Mouse (Mus musculus) midbrain, embryonic 13.5 days (tissue): ENCODE results near the gene Cemip. TPM values are rescaled to one million over a fixed set of nuclear protein-coding genes. Genes with fewer than 3 reads are reported as not detected.

Source experiments
- ATAC-seq: fragments of 200-750 bp; cut with Nextera tagmentation; 2 replicates; pipeline ENCODE4 v1.8.0; 2017; ENCODE audit warnings: mild to moderate bottlenecking, moderate TSS enrichment, moderate library complexity
- H3K27ac ChIP-seq: fragments of 300-500 bp; sonication (generic); 2 replicates; pipeline ENCODE4 v1.5.1; 2015; ENCODE audit warnings: inconsistent platforms, mild to moderate bottlenecking, moderate library complexity
- H3K27me3 ChIP-seq: fragments of 300-500 bp; sonication (generic); 2 replicates; pipeline ENCODE4 v1.6.1; 2015; ENCODE audit warnings: mild to moderate bottlenecking, inconsistent platforms
- H3K36me3 ChIP-seq: fragments of 300-500 bp; sonication (generic); 2 replicates; pipeline ENCODE4 v1.6.1; 2015; ENCODE audit warnings: mild to moderate bottlenecking, inconsistent platforms
- H3K4me1 ChIP-seq: fragments of 300-500 bp; sonication (generic); replicated peaks from 2 replicates; pipeline ENCODE4 v1.6.1; 2015; ENCODE audit warnings: inconsistent platforms
- H3K4me2 ChIP-seq: fragments of 300-500 bp; sonication (generic); replicated peaks from 2 replicates; pipeline ENCODE4 v1.6.1; 2015; ENCODE audit warnings: moderate library complexity, mild to moderate bottlenecking, inconsistent platforms
- H3K4me3 ChIP-seq: fragments of 300-500 bp; sonication (generic); replicated peaks from 2 replicates; pipeline ENCODE4 v1.5.1; 2015; ENCODE audit warnings: mild to moderate bottlenecking, inconsistent platforms
- H3K9ac ChIP-seq: fragments of 300-500 bp; sonication (generic); replicated peaks from 2 replicates; pipeline ENCODE4 v1.6.1; 2015; ENCODE audit warnings: mild to moderate bottlenecking, inconsistent platforms
- H3K9me3 ChIP-seq: fragments of 300-500 bp; sonication (generic); 2 replicates; pipeline ENCODE4 v1.6.1; 2016; ENCODE audit warnings: mild to moderate bottlenecking, inconsistent platforms
- WGBS: fragments of 180-500 bp; shearing (Covaris S2); methylation state at CpG from one replicate; pipeline ENCODE4 v1.1.7; 2015; 5-methylcytosine and 5-hydroxymethylcytosine counted together
- polyA plus RNA-seq: library from polyadenylated mRNA; unstranded; fragments of >200 nt; fragmentation: Nextera tagmentation; extraction: Ambion mirVana; gene quantifications from 2 replicates; pipeline ENCODE4 v1.2.1, GENCODE M21; 2015

Gene Cemip
- polyA plus RNA-seq, 1 experiment from 2014 or later = 0.16 TPM

DNA sequence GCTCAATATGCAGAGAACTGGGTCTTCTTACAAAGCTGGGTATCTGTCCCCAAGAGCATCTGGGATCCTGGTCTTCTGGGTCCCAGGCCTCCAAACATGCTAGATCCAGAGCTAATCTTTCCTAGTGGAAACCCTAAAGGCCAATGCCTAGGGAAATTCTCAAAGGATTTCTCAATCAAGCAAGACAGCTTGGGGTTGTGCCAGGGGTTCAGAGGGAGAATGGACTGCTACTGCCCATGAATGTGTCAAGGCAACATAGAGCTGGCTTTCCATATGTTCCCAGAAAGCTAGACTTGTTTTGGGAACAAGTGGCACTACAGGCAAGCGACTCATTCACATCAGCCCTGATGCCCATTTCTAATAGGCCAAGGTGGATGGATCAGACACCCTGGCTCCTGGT is 107.9 kb downstream of the Cemip start:
- H3K36me3 ChIP-seq = no peaks in the 10 kb centered on the region

DNA sequence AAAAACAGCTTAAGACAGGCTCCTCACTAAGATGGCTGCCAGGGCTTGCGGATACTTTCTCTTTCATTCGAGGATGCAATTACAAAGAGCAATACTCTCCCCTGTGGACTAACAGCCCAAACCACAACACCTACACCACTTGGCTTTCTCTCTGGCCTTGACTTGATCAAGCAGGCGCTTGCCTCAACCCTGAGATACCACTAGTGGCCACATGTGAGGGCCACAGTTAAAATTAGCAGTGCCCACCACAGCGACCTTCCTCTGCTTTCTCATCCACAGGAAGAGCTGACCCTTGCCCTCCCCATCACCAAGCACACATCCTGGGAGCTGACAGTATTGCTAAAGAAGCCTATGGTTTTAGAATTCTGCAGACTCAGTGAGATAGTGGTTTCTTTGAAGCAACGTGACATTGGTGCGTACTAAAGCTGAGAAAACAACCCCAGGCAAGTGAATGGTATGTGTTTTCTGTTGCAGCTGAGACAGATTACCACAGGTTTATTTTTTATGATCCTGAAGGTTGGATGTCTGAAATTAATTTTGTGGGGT is 109.8 kb downstream of the Cemip start:
- H3K4me3 ChIP-seq = no peak overlapping the region
- no peak for ATAC-seq
- no peaks in the 10 kb centered on the region for H3K36me3 ChIP-seq
- H3K27me3 ChIP-seq = no peaks in the 10 kb centered on the region
- no peak overlapping the region for H3K4me2 ChIP-seq
- H3K27ac ChIP-seq = no peak overlapping the region
- no peaks in the 10 kb centered on the region for H3K9me3 ChIP-seq
- H3K9ac ChIP-seq = no peak overlapping the region
- 82% methylated on average over 6 of the region's 6 CpGs for WGBS
- no peaks in the 10 kb centered on the region for H3K4me1 ChIP-seq

More for the DNA sequence above, 107.9 kb downstream of the Cemip start:
- H3K4me2 ChIP-seq = no peak overlapping the region
- no peaks in the 10 kb centered on the region for H3K4me1 ChIP-seq
- no peak overlapping the region for H3K9ac ChIP-seq
- no peak for ATAC-seq
- 87% methylated on average over 1 of the region's 1 CpGs for WGBS
- no peak overlapping the region for H3K4me3 ChIP-seq
- H3K27ac ChIP-seq = no peak overlapping the region
- H3K9me3 ChIP-seq = no peaks in the 10 kb centered on the region
- no peaks in the 10 kb centered on the region for H3K27me3 ChIP-seq

DNA sequence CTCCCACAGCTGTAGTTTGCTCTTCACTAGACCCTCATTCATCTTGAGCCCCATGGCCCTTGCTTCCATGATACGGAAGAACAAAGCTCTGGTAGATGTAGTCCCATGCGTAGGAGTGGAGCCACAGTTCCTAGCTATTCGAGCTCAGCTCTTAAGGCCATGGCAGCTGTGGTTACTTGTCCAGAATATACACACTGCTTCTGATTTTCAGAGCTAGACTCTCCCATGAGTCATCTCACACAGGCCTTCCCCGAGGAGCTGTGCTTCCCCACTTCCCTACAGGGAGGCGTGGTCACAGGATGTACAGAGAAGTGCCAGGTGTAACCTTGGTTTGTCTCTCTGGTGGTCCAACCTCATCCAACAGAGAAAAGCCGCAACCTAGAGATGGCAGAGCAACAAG is 111.0 kb downstream of the Cemip start:
- H3K9me3 ChIP-seq = no peaks in the 10 kb centered on the region
- H3K4me2 ChIP-seq = no peak overlapping the region
- WGBS = 89% methylated on average over 6 of the region's 6 CpGs
- H3K36me3 ChIP-seq = no peaks in the 10 kb centered on the region
- ATAC-seq = no peak
- no peak overlapping the region for H3K27ac ChIP-seq
- H3K4me3 ChIP-seq = no peak overlapping the region
- H3K4me1 ChIP-seq = no peaks in the 10 kb centered on the region
- H3K27me3 ChIP-seq = no peaks in the 10 kb centered on the region
- H3K9ac ChIP-seq = no peak overlapping the region

DNA sequence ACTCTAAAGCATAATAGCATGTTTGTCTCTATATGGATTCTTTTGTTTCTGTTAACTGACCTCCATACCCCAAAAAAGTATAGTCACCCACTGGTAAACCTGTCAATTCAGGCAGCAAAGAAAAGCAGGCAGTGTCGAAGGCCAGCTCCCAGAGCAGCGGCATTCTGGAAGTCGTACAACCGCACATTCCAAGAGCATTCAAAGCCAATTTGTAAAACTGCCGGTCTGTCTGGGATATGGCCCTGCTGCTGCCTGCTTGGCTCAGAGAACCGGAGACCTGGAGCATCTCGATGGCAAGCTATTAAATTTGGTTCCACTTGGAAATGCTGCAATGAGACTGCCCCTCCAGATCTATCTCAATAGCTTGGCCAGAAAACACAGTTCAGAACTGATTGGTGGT is 113.8 kb downstream of the Cemip start:
- no peak for ATAC-seq

DNA sequence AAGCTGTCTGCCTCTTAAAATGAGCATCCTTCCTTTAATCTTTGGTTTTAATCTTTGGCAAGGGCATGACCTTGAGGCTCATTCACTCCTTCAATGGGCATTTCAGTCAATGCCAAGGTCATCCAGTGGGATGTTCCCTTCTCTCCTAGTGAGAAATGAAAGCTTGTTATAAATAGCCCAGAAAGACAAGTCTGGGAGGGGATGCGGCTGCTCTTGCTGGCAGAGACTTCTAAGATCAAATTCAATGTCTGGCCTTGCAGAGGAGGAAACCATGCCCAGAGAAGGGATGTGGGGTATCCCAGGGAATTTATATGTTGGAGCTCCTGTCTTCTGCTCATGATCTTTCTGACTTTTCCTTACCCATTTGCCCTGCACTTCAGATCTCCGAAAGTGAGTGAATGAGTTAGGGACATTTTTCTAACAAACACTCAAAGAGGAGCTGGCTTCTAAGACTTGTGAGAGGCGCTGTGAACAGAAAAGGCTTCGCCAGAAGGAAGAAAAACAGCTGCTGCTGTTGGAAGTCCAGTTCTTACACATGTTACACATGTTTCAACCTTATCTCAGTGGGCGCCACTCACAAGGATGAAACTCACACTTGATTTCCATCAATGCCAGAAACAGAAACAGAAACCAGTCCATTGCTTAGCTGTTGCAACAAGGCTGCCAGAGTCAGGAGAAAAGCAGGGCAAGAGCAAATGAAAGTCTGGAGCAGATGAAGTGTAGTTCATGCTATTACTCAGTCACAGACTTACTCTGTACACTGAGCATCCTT is 120.1 kb downstream of the Cemip start:
- no peak overlapping the region for H3K4me2 ChIP-seq
- no peaks in the 10 kb centered on the region for H3K27me3 ChIP-seq
- H3K36me3 ChIP-seq = no peaks in the 10 kb centered on the region
- no peaks in the 10 kb centered on the region for H3K9me3 ChIP-seq
- ATAC-seq = no peak
- no peaks in the 10 kb centered on the region for H3K4me1 ChIP-seq
- H3K4me3 ChIP-seq = no peak overlapping the region
- WGBS = 88% methylated on average over 5 of the region's 5 CpGs
- H3K27ac ChIP-seq = no peak overlapping the region
- H3K9ac ChIP-seq = no peak overlapping the region

More for the DNA sequence above, 113.8 kb downstream of the Cemip start:
- WGBS = 83% methylated on average over 7 of the region's 7 CpGs
- Histone ChIP-seq H3K4me3 (no peak overlapping the region), H3K9me3 (no peaks in the 10 kb centered on the region), H3K36me3 (no peaks in the 10 kb centered on the region), H3K4me2 (no peak overlapping the region), H3K27ac (no peak overlapping the region), H3K4me1 (no peaks in the 10 kb centered on the region), H3K27me3 (no peaks in the 10 kb centered on the region), H3K9ac (no peak overlapping the region)

DNA sequence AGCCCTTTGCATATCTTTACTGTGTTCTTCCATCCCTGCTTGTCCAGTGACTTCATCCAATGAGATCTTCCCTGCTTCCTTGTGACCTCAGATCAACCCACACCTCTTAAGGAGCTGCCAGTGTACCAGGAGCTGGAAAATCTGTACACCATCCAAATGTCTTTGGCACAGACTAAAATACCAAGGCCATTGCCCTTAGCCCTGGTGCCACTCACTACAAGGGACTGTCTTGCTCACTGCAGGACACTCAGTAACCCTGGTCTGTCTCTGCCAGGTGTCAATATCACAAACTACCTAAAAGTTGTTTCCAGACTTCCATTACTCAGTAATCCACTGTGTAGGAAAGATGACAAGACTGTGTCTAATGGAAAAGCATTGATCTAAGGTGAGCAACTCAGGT is 121.1 kb downstream of the Cemip start:
- Histone ChIP-seq H3K36me3 (no peaks in the 10 kb centered on the region), H3K4me2 (no peak overlapping the region), H3K27ac (no peak overlapping the region), H3K27me3 (no peaks in the 10 kb centered on the region), H3K4me1 (no peaks in the 10 kb centered on the region), H3K9me3 (no peaks in the 10 kb centered on the region), H3K9ac (no peak overlapping the region), H3K4me3 (no peak overlapping the region)
- ATAC-seq = no peak

DNA sequence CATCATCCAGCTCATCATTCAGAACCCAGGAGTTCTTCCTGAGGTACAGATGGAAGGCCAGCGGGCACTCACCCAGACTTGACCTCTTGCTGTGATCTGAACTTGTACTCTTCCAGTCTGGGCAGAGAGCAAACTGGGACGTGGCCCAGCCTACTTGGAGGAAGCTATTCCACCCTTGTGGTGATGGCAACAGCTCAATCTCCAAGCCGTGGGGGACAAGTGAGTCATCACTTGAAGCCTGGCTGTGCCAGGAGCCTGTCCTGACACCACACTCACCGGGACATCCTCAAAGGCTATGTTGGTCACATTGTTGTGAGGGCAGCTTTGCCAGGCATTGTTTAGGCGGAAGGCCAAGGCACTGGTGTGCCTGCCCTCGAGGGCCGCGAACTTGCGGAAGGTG is 133.8 kb downstream of the Cemip start:
- no peak overlapping the region for H3K4me2 ChIP-seq
- H3K9ac ChIP-seq = no peak overlapping the region
- no peaks in the 10 kb centered on the region for H3K36me3 ChIP-seq
- no peak for ATAC-seq
- no peak overlapping the region for H3K27ac ChIP-seq
- H3K4me1 ChIP-seq = no peaks in the 10 kb centered on the region
- H3K9me3 ChIP-seq = no peaks in the 10 kb centered on the region
- 90% methylated on average over 9 of the region's 9 CpGs for WGBS
- no peak overlapping the region for H3K4me3 ChIP-seq
- no peaks in the 10 kb centered on the region for H3K27me3 ChIP-seq

DNA sequence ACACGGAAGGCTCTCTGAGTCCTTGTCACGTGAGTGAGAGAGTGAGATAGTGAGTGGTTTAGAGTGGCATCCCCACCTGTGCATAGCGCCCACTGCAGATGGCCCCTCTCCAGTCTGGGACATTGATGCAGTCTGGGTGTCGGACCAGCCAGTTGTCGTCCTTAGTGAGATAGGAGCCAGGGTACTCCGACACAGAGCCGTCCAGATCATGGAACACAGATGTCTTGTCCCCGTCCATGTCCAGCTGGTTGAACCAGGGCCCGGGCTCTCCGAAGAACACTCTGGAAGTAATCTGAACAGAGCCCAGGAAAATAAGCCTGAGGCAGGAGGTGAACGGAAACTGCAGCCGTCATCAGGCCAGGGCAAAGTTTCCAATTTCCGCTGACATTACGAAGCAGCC is 135.0 kb downstream of the Cemip start:
- ATAC-seq = no peak
- H3K27ac ChIP-seq = no peak overlapping the region
- H3K27me3 ChIP-seq = no peaks in the 10 kb centered on the region
- H3K9ac ChIP-seq = no peak overlapping the region
- H3K36me3 ChIP-seq = no peaks in the 10 kb centered on the region
- WGBS = 94% methylated on average over 14 of the region's 14 CpGs
- no peaks in the 10 kb centered on the region for H3K9me3 ChIP-seq
- H3K4me1 ChIP-seq = no peaks in the 10 kb centered on the region
- H3K4me2 ChIP-seq = no peak overlapping the region
- no peak overlapping the region for H3K4me3 ChIP-seq

DNA sequence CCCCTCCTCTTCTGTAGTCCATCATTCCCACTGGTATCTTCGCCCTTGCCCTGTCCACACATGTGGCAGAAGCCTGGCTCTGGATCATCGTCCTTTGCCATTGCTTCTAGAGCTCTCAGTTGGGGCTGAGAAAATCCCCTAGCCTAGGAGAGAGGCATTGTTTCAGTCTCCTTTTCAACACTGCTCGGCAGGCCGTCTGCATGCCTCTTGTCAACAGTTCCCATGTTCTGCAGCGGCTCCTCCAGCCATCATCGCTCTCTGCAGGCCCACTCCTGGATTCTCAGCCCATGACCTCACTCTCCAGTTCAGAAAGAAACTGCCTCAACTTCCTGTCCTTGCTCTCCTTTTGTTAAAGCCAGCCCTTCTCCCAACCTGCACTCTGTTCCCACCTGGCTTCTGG is 136.6 kb downstream of the Cemip start:
- ATAC-seq = no peak
- Histone ChIP-seq H3K27ac (no peak overlapping the region), H3K4me1 (no peaks in the 10 kb centered on the region), H3K4me3 (no peak overlapping the region), H3K27me3 (no peaks in the 10 kb centered on the region), H3K36me3 (no peaks in the 10 kb centered on the region), H3K9me3 (no peaks in the 10 kb centered on the region), H3K9ac (no peak overlapping the region), H3K4me2 (no peak overlapping the region)
- WGBS = 53% methylated on average over 6 of the region's 6 CpGs

DNA sequence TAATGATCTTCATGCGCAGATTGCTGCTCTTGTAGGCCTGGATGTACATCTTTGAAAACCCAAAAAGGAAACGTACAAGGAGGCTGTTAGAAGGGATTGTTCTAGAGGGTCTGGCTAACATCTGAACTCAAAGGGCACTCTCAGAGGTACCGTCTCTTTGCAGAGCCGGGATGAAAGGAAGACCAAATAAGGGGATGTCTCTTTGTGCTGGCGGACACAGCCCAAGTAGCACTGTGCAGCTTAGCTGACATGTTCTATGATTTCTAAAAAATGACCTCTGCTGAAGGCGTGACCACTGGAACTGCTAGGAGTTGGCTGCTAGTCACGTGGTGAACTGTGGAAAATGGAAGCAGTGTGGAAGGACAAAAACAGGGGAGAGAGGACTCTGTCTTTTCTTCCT is 137.6 kb downstream of the Cemip start:
- Histone ChIP-seq H3K27me3 (no peaks in the 10 kb centered on the region), H3K4me2 (no peak overlapping the region), H3K9ac (no peak overlapping the region), H3K27ac (no peak overlapping the region), H3K9me3 (no peaks in the 10 kb centered on the region), H3K4me1 (no peaks in the 10 kb centered on the region), H3K4me3 (no peak overlapping the region), H3K36me3 (no peaks in the 10 kb centered on the region)
- ATAC-seq = no peak
- whole genome bisulfite sequencing = 80% methylated on average over 7 of the region's 7 CpGs

DNA sequence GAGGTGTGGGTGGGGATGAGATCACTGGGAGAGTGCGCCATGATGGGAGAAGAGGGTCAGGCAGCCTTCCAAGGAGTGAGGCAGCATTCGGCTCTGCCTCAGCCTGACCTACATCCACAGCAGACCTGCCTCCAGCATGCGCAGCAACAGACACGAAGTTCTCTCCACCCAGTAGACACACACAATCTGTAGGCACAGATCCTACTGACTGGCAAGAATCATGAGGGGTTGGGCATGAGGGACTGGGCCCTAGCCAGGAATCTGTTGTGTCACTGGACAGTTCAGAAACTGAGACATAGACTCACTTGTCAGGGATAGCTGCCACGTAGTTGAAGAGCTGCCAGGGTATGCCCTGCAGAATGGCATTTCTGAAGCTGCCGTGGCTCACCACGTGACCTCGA is 144.6 kb downstream of the Cemip start:
- WGBS = 94% methylated on average over 8 of the region's 8 CpGs
- Histone ChIP-seq H3K9ac (no peak overlapping the region), H3K27me3 (no peaks in the 10 kb centered on the region), H3K4me3 (no peak overlapping the region), H3K36me3 (no peaks in the 10 kb centered on the region), H3K27ac (no peak overlapping the region), H3K9me3 (no peaks in the 10 kb centered on the region), H3K4me2 (no peak overlapping the region), H3K4me1 (no peaks in the 10 kb centered on the region)
- ATAC-seq = no peak

DNA sequence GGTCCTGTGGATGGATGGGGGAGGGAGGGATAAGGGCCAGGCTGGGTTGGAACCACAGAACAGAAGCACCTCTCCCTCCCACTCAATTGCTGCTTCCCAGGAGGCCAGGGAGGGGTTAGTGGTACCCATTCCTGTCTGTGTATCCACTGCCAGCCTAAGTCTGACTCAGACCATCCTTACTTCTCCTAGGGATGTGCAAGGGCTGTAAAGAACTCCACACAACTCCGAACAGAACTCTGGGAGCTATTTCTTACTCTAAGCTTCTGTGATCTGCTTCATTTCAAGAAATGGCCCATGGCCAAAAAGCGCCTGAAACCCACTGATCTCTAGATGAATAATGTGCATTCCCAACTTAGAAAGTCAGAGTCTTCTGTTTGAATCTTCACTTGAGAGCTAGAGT is 146.2 kb downstream of the Cemip start:
- H3K9ac ChIP-seq = no peak overlapping the region
- H3K36me3 ChIP-seq = no peaks in the 10 kb centered on the region
- H3K4me2 ChIP-seq = no peak overlapping the region
- H3K27me3 ChIP-seq = no peaks in the 10 kb centered on the region
- H3K4me1 ChIP-seq = no peaks in the 10 kb centered on the region
- H3K27ac ChIP-seq = no peak overlapping the region
- H3K4me3 ChIP-seq = no peak overlapping the region
- no peak for ATAC-seq
- 82% methylated on average over 2 of the region's 2 CpGs for WGBS
- no peaks in the 10 kb centered on the region for H3K9me3 ChIP-seq
